Mouse (Mus musculus) kidney, adult 2 months (tissue): ENCODE data around the gene Ankrd17. TPM values are rescaled to one million over a fixed set of nuclear protein-coding genes. Genes with fewer than 3 reads are reported as not detected.
A peak's percentile ranks its signal among the peaks of the same experiment; 100 is the strongest.

Experiments used
- DNase-seq: peaks from one replicate; pipeline ENCODE4 v3.0.0; 2021
- H3K27ac ChIP-seq: fragments of 200-500 bp; 2 replicates; pipeline ENCODE4 v1.5.1; 2012; ENCODE audit warnings: low read depth, low read length, control low read depth, inconsistent platforms; ENCODE audit not compliant: insufficient read depth
- H3K27me3 ChIP-seq: fragments of 200-500 bp; replicated peaks from 2 replicates; pipeline ENCODE4 v1.6.1; 2012; ENCODE audit warnings: mild to moderate bottlenecking, moderate library complexity, low read length, inconsistent platforms; ENCODE audit not compliant: control insufficient read depth, insufficient read depth
- H3K36me3 ChIP-seq: fragments of 200-500 bp; 2 replicates; pipeline ENCODE4 v1.6.1; 2012; ENCODE audit warnings: mild to moderate bottlenecking, moderate library complexity, low read length, inconsistent platforms; ENCODE audit not compliant: control insufficient read depth, insufficient read depth
- H3K4me1 ChIP-seq: fragments of 200-500 bp; 2 replicates; pipeline ENCODE4 v1.6.1; 2011; ENCODE audit warnings: low read length; ENCODE audit not compliant: control insufficient read depth, insufficient read depth
- H3K4me3 ChIP-seq: fragments of 200-500 bp; 2 replicates; pipeline ENCODE4 v1.5.1; 2011; ENCODE audit warnings: mild to moderate bottlenecking, low read depth, low read length, control low read depth; ENCODE audit not compliant: insufficient read depth
- CTCF ChIP-seq: fragments of 200-500 bp; conservative IDR thresholded peaks from 2 replicates; pipeline ENCODE4 v1.5.1; 2011; ENCODE audit warnings: low read depth, mild to moderate bottlenecking, control low read depth, low read length, moderate library complexity, mixed read lengths; ENCODE audit not compliant: insufficient read depth, insufficient read length
- POLR2A ChIP-seq: fragments of 200-500 bp; IDR thresholded peaks from one replicate; pipeline ENCODE4 v1.6.1; 2011; ENCODE audit warnings: low read depth, low read length, control low read depth
- WGBS: fragments of 180-500 bp; shearing (Covaris S2); methylation state at CpG from one replicate; pipeline ENCODE4 v1.1.7; 2018; 5-methylcytosine and 5-hydroxymethylcytosine counted together
- polyA plus RNA-seq: library from polyadenylated mRNA; depleted of rRNA; stranded (reverse); fragments of >200 nt; gene quantifications from 2 replicates; pipeline ENCODE4 v1.2.3, GENCODE M21; 2012; rRNA removed

The Ankrd17 gene
- polyA plus RNA-seq, 1 experiment = 27.9 TPM

DNA sequence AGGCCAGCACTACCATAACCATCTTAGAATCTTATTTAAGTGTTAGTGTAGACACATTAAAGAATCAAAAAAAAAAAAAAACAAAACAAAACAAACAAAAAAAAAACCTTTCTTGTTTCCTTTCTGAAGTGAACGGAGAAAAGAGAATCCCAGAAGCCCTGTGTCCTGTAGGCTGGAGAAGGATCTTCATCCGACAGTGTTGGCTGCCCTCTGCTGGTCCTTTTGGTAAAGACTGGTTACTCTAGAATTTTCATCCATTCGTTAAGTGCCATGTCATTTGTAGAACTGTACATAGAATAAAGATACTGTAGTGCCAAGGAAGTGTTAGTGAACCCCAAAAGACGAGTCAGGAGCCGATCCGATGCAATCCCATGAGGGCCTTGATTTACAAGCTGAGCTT is 171.5 kb downstream of the Ankrd17 start:
- no peaks in the 10 kb centered on the region for H3K4me1 ChIP-seq
- DNase-seq = peak; percentile 57
- H3K4me3 ChIP-seq = no peak overlapping the region
- no peaks in the 10 kb centered on the region; the same call in 1 of the 2 replicates for H3K27me3 ChIP-seq
- no peaks in the 10 kb centered on the region for H3K36me3 ChIP-seq
- TF ChIP-seq CTCF = peak; percentile 74
- TF ChIP-seq POLR2A = no peak
- H3K27ac ChIP-seq = no peak overlapping the region
- WGBS = 23% methylated on average over 6 of the region's 6 CpGs

- H3K27ac ChIP-seq = no peak overlapping the region
- H3K36me3 ChIP-seq = no peaks in the 10 kb centered on the region
- H3K4me3 ChIP-seq = no peak overlapping the region
- DNase-seq = no peak
- H3K4me1 ChIP-seq = no peaks in the 10 kb centered on the region
- no peaks in the 10 kb centered on the region for H3K27me3 ChIP-seq
- TF ChIP-seq POLR2A (no peak), CTCF (no peak)
- WGBS = 67% methylated on average over 5 of the region's 5 CpGs
Observed at GRCm38 (mm10) chr5:90182782-90183181, 183.6 kb downstream of the Ankrd17 start.

GRCm38 (mm10) chr5:90179094-90179493 is 187.3 kb downstream of the Ankrd17 start:
- H3K27ac ChIP-seq = no peak overlapping the region
- H3K36me3 ChIP-seq = no peaks in the 10 kb centered on the region
- TF ChIP-seq CTCF (no peak), POLR2A (no peak)
- H3K4me3 ChIP-seq = no peak overlapping the region
- H3K4me1 ChIP-seq = no peaks in the 10 kb centered on the region
- no peak for DNase-seq
- H3K27me3 ChIP-seq = no peaks in the 10 kb centered on the region
- 47% methylated on average over 5 of the region's 5 CpGs for WGBS

DNA sequence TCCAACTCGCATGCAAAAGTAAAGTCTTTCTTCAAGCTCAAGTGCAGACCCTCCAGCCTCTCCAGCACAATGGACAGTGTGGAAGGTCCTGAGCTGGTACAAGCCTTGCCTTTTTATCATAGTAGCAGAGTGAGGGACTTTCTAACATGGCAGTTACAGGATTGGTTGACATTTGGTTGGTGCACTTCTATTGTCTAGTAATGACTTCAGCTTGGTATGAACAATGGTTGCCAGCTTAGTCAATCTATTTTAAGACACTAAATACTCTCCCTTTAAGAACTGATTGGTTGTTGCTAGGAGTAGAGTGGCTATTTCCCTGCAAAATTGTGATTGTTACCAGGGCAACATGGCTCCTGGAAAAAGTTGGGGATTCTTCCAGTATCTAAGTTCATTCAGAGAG is 188.3 kb downstream of the Ankrd17 start:
- Histone ChIP-seq H3K4me1 (no peaks in the 10 kb centered on the region), H3K36me3 (no peaks in the 10 kb centered on the region), H3K27ac (no peak overlapping the region), H3K27me3 (no peaks in the 10 kb centered on the region), H3K4me3 (no peak overlapping the region)
- TF ChIP-seq POLR2A = no peak
- no peak for DNase-seq
- 93% methylated on average over 1 of the region's 1 CpGs for WGBS

Other genes starting within 250 kb of the Ankrd17 start
- gene Cox18, start 142.6 kb downstream of the Ankrd17 start, polyA plus RNA-seq = 19.0 and 21.3 TPM in 2 replicates
- gene Gm9958, start 627 bp upstream of the Ankrd17 start, polyA plus RNA-seq = 1.1 and 2.3 TPM in 2 replicates
- 10.7 and 10.8 TPM in 2 replicates for gene Alb, start 94.3 kb upstream of the Ankrd17 start, polyA plus RNA-seq
- 0.75 and 0.78 TPM in 2 replicates for gene Afp, start 124.2 kb upstream of the Ankrd17 start, polyA plus RNA-seq
- 21.0 and 21.1 TPM in 2 replicates for gene Afm, start 152.4 kb upstream of the Ankrd17 start, polyA plus RNA-seq
- 1.2 and 1.3 TPM in 2 replicates for gene 5830473C10Rik, start 194.5 kb upstream of the Ankrd17 start, polyA plus RNA-seq